Mouse (Mus musculus): Measurements from ENCODE around the gene Chst1.

DNA sequence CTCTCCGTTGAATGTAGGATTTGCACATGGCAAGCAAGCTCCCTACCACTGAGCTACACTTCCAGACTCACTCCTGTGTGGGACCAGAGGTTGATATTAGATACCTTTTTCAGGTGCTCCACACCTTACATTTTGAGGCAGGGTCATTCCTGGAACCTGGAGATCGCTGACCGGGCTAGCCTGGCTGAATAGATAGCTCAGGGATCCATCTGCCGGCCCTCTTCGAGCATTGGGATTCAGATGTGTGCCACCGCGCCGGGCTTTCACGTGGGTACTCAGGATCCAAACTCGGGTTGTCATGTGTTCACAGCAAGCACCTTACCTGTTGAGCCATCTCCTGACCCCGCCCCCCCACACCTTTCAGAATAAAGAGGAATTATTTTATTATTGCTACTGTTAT, 31.3 kb downstream of the Chst1 start:
- TF ChIP-seq POLR2A (IDR thresholded peaks at IDR 0.05; ENCODE audit: insufficient read length, low read depth) (no peak), MAX (IDR thresholded peaks at IDR 0.05; ENCODE audit: low read depth) (no peak), REST (IDR thresholded peaks at IDR 0.05; ENCODE audit: insufficient read depth, insufficient read length) (no peak), SRF (IDR thresholded peaks at IDR 0.05; ENCODE audit: control insufficient read depth, insufficient read length, low read depth) (no peak), POLR2AphosphoS2 (IDR thresholded peaks at IDR 0.05; ENCODE audit: insufficient read length, low read depth) (no peak), USF1 (IDR thresholded peaks at IDR 0.05; ENCODE audit: low read depth) (no peak), MYOD1 (IDR thresholded peaks at IDR 0.05; ENCODE audit: control insufficient read depth in 1 of 3, insufficient read length in 2 of 3, low read depth in 2 of 3) (no peak), E2F4 (IDR thresholded peaks at IDR 0.05; ENCODE audit: insufficient read depth) (no peak), TCF12 (IDR thresholded peaks at IDR 0.05; ENCODE audit: insufficient read depth, poor library complexity, severe bottlenecking) (no peak), MYOG (IDR thresholded peaks at IDR 0.05; ENCODE audit: control insufficient read depth in 1 of 3, insufficient read depth in 1 of 3, insufficient read length in 2 of 3, low read depth in 2 of 3) (no peak), CEBPB (IDR thresholded peaks at IDR 0.05; ENCODE audit: insufficient read depth, poor library complexity, severe bottlenecking) (no peak)
